Mouse (Mus musculus): ENCODE results near the gene Pcbp3. TPM values are rescaled to one million over a fixed set of nuclear protein-coding genes. Genes with fewer than 3 reads are reported as not detected.

Gene Pcbp3
- total and polyA plus RNA-seq, 3 experiments = not detected

DNA sequence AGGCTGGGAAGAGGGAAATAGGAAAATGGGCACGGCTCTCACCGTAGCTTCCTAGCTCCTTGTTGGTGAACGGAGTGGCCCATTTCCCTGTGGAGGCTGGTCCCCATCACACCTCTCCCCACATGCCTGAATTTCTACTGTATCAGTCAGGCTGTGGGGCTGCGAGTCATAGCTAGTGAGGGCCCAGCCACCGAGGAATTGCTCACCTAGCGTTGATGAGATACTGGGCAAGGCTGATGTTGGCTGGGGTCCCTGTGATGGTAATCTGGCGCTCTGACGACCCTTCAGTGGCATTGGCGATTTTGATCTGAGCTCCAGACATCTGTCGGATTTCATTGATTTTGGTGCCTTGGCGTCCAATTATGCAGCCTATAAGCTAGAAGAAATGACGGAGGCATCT lies 198.7 kb downstream of the Pcbp3 start:
- Histone ChIP-seq H3K27ac (ENCODE audit: insufficient read depth, low read depth) (no peak overlapping the region), H3K9ac (ENCODE audit: insufficient read depth, low read depth) (no peak overlapping the region), H3K79me2 (replicated peaks; ENCODE audit: control insufficient read depth, extremely low read depth, insufficient read depth, poor library complexity, severe bottlenecking) (no peaks in the 10 kb centered on the region), H3K4me2 (ENCODE audit: insufficient read depth, low read depth, poor library complexity, severe bottlenecking) (no peak overlapping the region), H3K36me3 (replicated peaks in 1 of 2; ENCODE audit: control insufficient read depth in 1 of 2, insufficient read depth in 1 of 2, low read length in 1 of 2) (no peaks in the 10 kb centered on the region), H3K9me3 (replicated peaks; ENCODE audit: low read length) (no peaks in the 10 kb centered on the region), H3K4me1 (ENCODE audit: control insufficient read depth in 1 of 2, insufficient read depth in 2 of 2) (no peaks in the 10 kb centered on the region), H3K4me3 (replicated peaks in 1 of 3; ENCODE audit: low read depth in 2 of 3, low read length in 2 of 3, poor library complexity in 1 of 3) (no peak overlapping the region), H3K27me3 (replicated peaks) (peaks cover 99% of the 10 kb centered on the region)
- dilution Hi-C loops (cut with MboI; ENCODE audit: extremely low pct_ligation_motif_present, extremely low pct_unique_long_range_greater_than_20kb, low sequenced_read_pairs) = no loop called here
- TF ChIP-seq MXI1 (IDR thresholded peaks at IDR 0.05; ENCODE audit: low read depth, low read length) (no peak), CHD2 (IDR thresholded peaks at IDR 0.05; ENCODE audit: low read length) (no peak), ZC3H11A (IDR thresholded peaks at IDR 0.05; ENCODE audit: low read depth, low read length) (no peak), POLR2A (IDR thresholded peaks at IDR 0.05; ENCODE audit: low read depth, low read length) (no peak), TCF12 (IDR thresholded peaks at IDR 0.05; ENCODE audit: low read depth, low read length) (no peak), JUN (IDR thresholded peaks at IDR 0.05; ENCODE audit: insufficient read depth, low read depth, low read length) (no peak), ZNF384 (IDR thresholded peaks at IDR 0.05; ENCODE audit: low read depth, low read length) (no peak), E2F4 (IDR thresholded peaks at IDR 0.05; ENCODE audit: insufficient replicate concordance, low read depth, low read length) (no peak), KAT2A (IDR thresholded peaks at IDR 0.05; ENCODE audit: insufficient replicate concordance, low read length) (no peak), GABPA (IDR thresholded peaks at IDR 0.05; ENCODE audit: insufficient replicate concordance, low read depth, low read length) (no peak)
- DNase-seq (ENCODE audit: extremely low read depth) = no peak
- in situ Hi-C loops (cut with MboI; ENCODE audit: low pct_ligation_motif_present, low pct_unique_long_range_greater_than_20kb, low sequenced_read_pairs) = no loop called here

GRCm38 (mm10) chr10:76762411-76762810 lies 199.3 kb downstream of the Pcbp3 start:
- no peak overlapping the region for H3K9ac ChIP-seq (ENCODE audit: insufficient read depth, low read depth)
- TF ChIP-seq ETS1 (conservative IDR thresholded peaks at IDR 0.05; ENCODE audit: low read depth, low read length) (no peak), RAD21 (IDR thresholded peaks at IDR 0.05; ENCODE audit: low read depth, low read length) (no peak), SMC3 (IDR thresholded peaks at IDR 0.05; ENCODE audit: low read depth, low read length) (no peak), E2F4 (IDR thresholded peaks at IDR 0.05; ENCODE audit: insufficient replicate concordance, low read depth, low read length) (no peak)
- in situ Hi-C loops (cut with MboI; ENCODE audit: low pct_ligation_motif_present, low pct_unique_long_range_greater_than_20kb, low sequenced_read_pairs) (no loop called here), dilution Hi-C loops (cut with MboI; ENCODE audit: extremely low pct_ligation_motif_present, extremely low pct_unique_long_range_greater_than_20kb, low sequenced_read_pairs) (no loop called here)
- peaks cover 97% of the 10 kb centered on the region for H3K27me3 ChIP-seq (replicated peaks)
- DNase-seq (ENCODE audit: extremely low read depth) = no peak
- H3K4me1 ChIP-seq (ENCODE audit: control insufficient read depth in 1 of 2, insufficient read depth in 2 of 2) = no peaks in the 10 kb centered on the region
- no peak overlapping the region for H3K4me3 ChIP-seq (replicated peaks in 1 of 3; ENCODE audit: low read depth in 2 of 3, low read length in 2 of 3, poor library complexity in 1 of 3)
- no peaks in the 10 kb centered on the region for H3K36me3 ChIP-seq (replicated peaks in 1 of 2; ENCODE audit: control insufficient read depth in 1 of 2, insufficient read depth in 1 of 2, low read length in 1 of 2)
- H3K79me2 ChIP-seq (replicated peaks; ENCODE audit: control insufficient read depth, extremely low read depth, insufficient read depth, poor library complexity, severe bottlenecking) = no peaks in the 10 kb centered on the region
- H3K27ac ChIP-seq (ENCODE audit: insufficient read depth, low read depth) = no peak overlapping the region
- no peaks in the 10 kb centered on the region for H3K9me3 ChIP-seq (replicated peaks; ENCODE audit: low read length)
- H3K4me2 ChIP-seq (ENCODE audit: insufficient read depth, low read depth, poor library complexity, severe bottlenecking) = no peak overlapping the region

GRCm38 (mm10) chr10:76759878-76760277 lies 201.8 kb downstream of the Pcbp3 start:
- Histone ChIP-seq H3K27ac (ENCODE audit: insufficient read depth, low read depth) (no peak overlapping the region), H3K4me3 (replicated peaks in 1 of 3; ENCODE audit: low read depth in 2 of 3, low read length in 2 of 3, poor library complexity in 1 of 3) (no peak overlapping the region), H3K79me2 (replicated peaks; ENCODE audit: control insufficient read depth, extremely low read depth, insufficient read depth, poor library complexity, severe bottlenecking) (no peaks in the 10 kb centered on the region), H3K4me1 (ENCODE audit: control insufficient read depth in 1 of 2, insufficient read depth in 2 of 2) (no peaks in the 10 kb centered on the region), H3K36me3 (replicated peaks in 1 of 2; ENCODE audit: control insufficient read depth in 1 of 2, insufficient read depth in 1 of 2, low read length in 1 of 2) (no peaks in the 10 kb centered on the region), H3K27me3 (replicated peaks) (peaks cover 86% of the 10 kb centered on the region), H3K4me2 (ENCODE audit: insufficient read depth, low read depth, poor library complexity, severe bottlenecking) (no peak overlapping the region), H3K9ac (ENCODE audit: insufficient read depth, low read depth) (no peak overlapping the region), H3K9me3 (replicated peaks; ENCODE audit: low read length) (no peaks in the 10 kb centered on the region)
- dilution Hi-C loops (cut with MboI; ENCODE audit: extremely low pct_ligation_motif_present, extremely low pct_unique_long_range_greater_than_20kb, low sequenced_read_pairs) = no loop called here
- TF ChIP-seq KAT2A (IDR thresholded peaks at IDR 0.05; ENCODE audit: insufficient replicate concordance, low read length) (no peak), MAX (IDR thresholded peaks at IDR 0.05; ENCODE audit: low read length) (no peak), GABPA (IDR thresholded peaks at IDR 0.05; ENCODE audit: insufficient replicate concordance, low read depth, low read length) (no peak), TBP (conservative IDR thresholded peaks at IDR 0.05; ENCODE audit: low read depth, low read length) (no peak), ZC3H11A (IDR thresholded peaks at IDR 0.05; ENCODE audit: low read depth, low read length) (no peak), PAX5 (IDR thresholded peaks at IDR 0.05; ENCODE audit: low read length) (no peak), SMC3 (IDR thresholded peaks at IDR 0.05; ENCODE audit: low read depth, low read length) (no peak), RAD21 (IDR thresholded peaks at IDR 0.05; ENCODE audit: low read depth, low read length) (no peak), E2F4 (IDR thresholded peaks at IDR 0.05; ENCODE audit: insufficient replicate concordance, low read depth, low read length) (no peak), EP300 (IDR thresholded peaks at IDR 0.05; ENCODE audit: low read length) (no peak), TCF12 (IDR thresholded peaks at IDR 0.05; ENCODE audit: low read depth, low read length) (no peak)
- no peak for DNase-seq (ENCODE audit: extremely low read depth)
- in situ Hi-C loops (cut with MboI; ENCODE audit: low pct_ligation_motif_present, low pct_unique_long_range_greater_than_20kb, low sequenced_read_pairs) = no loop called here

Data from CH12.LX (cell line).